Mouse (Mus musculus) forebrain, embryonic 13.5 days (tissue): ENCODE measurements around the gene Acox1. TPM values are rescaled to one million over a fixed set of nuclear protein-coding genes. Genes with fewer than 3 reads are reported as not detected.

Experiments
- ATAC-seq: fragments of 200-750 bp; cut with Nextera tagmentation; 2 replicates; pipeline ENCODE4 v1.8.0; 2017
- H3K27ac ChIP-seq: fragments of 300-500 bp; sonication (generic); 2 replicates; pipeline ENCODE4 v1.5.1; 2015; ENCODE audit warnings: inconsistent platforms, mild to moderate bottlenecking, moderate library complexity
- H3K27me3 ChIP-seq: fragments of 300-500 bp; sonication (generic); 2 replicates; pipeline ENCODE4 v1.6.1; 2015; ENCODE audit warnings: mild to moderate bottlenecking, inconsistent platforms
- H3K36me3 ChIP-seq: fragments of 300-500 bp; sonication (generic); 2 replicates; pipeline ENCODE4 v1.6.1; 2015; ENCODE audit warnings: mild to moderate bottlenecking, inconsistent platforms; ENCODE audit not compliant: poor library complexity, severe bottlenecking
- H3K4me1 ChIP-seq: fragments of 300-500 bp; sonication (generic); 2 replicates; pipeline ENCODE4 v1.6.1; 2015; ENCODE audit warnings: inconsistent platforms
- H3K4me2 ChIP-seq: fragments of 300-500 bp; sonication (generic); 2 replicates; pipeline ENCODE4 v1.6.1; 2015; ENCODE audit warnings: inconsistent platforms, mild to moderate bottlenecking, moderate library complexity
- H3K4me3 ChIP-seq: fragments of 300-500 bp; sonication (generic); 2 replicates; pipeline ENCODE4 v1.5.1; 2015; ENCODE audit warnings: mild to moderate bottlenecking, inconsistent platforms
- H3K9ac ChIP-seq: fragments of 300-500 bp; sonication (generic); 2 replicates; pipeline ENCODE4 v1.6.1; 2015; ENCODE audit warnings: mild to moderate bottlenecking, inconsistent platforms
- H3K9me3 ChIP-seq: fragments of 300-500 bp; sonication (generic); replicated peaks from 2 replicates; pipeline ENCODE4 v1.6.1; 2016; ENCODE audit warnings: inconsistent platforms
- WGBS: fragments of 180-500 bp; shearing (Covaris S2); methylation state at CpG from one replicate; pipeline ENCODE4 v1.1.7; 2015; 5-methylcytosine and 5-hydroxymethylcytosine counted together
- polyA plus RNA-seq: library from polyadenylated mRNA; unstranded; fragments of >200 nt; fragmentation: Nextera tagmentation; extraction: Ambion mirVana; gene quantifications from 2 replicates; pipeline ENCODE4 v1.2.1, GENCODE M21; 2015

Gene Acox1
- 35.0 and 43.3 TPM in 2 replicates for polyA plus RNA-seq

DNA sequence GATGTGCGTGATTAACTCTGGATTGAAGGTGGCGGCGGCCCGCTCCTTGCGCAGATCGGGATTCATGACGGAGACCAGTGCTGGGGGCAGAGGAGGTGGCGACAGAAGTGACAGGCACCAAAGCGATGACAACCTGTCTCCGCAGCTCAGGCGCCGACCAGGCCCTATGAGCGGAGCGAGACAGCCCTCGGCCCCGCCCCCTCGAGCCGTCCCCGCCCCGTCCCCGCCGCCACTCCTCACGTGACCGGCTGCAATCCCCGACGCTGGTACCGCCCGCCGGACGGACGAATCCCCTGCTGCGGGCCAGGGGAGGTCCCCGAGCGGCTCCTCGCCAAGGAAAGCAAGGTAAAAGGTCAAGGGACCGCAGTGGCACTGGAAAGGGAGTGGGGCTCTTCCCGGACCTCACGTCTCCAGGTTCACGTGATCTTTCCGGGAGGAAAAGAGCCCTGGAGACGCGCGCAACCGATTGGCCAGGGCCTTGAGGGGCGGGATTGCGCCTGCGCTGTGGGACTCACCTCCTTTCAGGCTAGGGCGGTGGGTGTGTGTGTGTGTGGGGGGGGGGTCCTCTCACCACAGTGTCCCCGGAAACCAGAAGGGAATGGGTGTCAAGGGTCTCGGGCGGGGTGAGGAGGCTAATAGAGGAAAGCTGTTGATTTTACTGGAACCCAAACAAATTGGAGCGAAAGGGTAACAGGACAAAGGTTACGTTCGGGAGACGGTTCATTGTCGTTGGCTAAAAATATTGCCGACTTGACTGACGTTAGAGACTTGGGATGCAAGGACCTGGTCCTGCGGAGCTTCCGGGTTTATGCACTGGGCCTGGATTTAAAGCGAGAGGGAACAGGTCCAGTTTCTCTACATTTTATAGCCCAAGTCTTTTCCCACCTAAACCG, at the start of gene Acox1, which contains the start of gene Ten1:
TSS of gene Acox1 (minus strand) at position 407 of the 893 bp plus-strand sequence.
TSS of gene Ten1 (plus strand) at position 217 of the 893 bp plus-strand sequence.
- peak within 1 kb of the TSS; percentile 86 for H3K9ac ChIP-seq
- ATAC-seq: peak; percentile 99
- WGBS: under 1% methylated on average over 62 of the region's 62 CpGs
- peaks cover 20% of the 10 kb centered on the region; the same call in 1 of the 2 replicates for H3K36me3 ChIP-seq
- peak within 1 kb of the TSS; percentile 69 for H3K4me2 ChIP-seq
- peaks cover 19% of the 10 kb centered on the region for H3K4me1 ChIP-seq
- H3K27ac ChIP-seq: peak within 1 kb of the TSS; percentile 95
- H3K4me3 ChIP-seq: peak within 1 kb of the TSS; percentile 69
- no peaks in the 10 kb centered on the region; the same call in 1 of the 2 replicates for H3K9me3 ChIP-seq
- no peaks in the 10 kb centered on the region for H3K27me3 ChIP-seq

DNA sequence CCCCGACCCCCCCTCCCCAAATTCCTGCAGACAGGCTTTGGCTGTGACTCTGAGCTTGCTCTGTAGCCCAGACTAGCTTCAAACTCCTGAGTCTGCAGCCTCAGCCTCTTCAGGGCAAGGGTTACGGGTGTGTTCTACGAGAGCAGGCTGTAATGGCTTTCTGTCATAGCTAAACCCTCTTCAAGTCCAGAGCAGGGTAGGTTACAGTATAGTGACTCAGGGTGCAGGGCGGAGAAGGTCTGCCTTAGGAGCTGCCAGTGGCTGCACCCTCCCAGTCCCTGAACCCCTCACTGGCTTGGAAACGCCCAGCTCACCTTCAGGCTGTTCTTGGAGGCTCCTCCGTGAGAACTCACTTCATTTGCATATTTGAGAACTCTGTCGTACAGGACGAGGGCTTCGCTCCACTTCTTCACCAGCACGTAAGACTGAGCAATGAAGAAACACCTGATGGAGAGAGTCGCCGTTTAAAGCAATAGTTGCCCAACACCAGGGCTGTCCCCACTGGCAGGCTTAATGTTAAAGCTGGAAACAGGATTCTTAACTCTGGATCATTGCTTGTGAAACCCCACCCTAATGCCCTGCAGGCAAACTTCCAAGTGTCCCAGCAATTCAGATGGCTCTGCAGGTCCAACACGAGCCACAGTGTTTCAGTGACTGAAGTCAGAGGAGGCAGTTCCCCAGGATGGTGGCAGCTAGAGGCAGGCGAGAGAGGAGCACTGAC, 48.8 kb upstream of the Acox1 start:
- Histone ChIP-seq H3K9ac (no peak overlapping the region), H3K27me3 (no peaks in the 10 kb centered on the region), H3K36me3 (peaks cover 100% of the 10 kb centered on the region), H3K27ac (no peak overlapping the region), H3K4me1 (no peaks in the 10 kb centered on the region), H3K4me2 (no peak overlapping the region), H3K9me3 (no peaks in the 10 kb centered on the region), H3K4me3 (no peak overlapping the region)
- no peak for ATAC-seq
- WGBS: 88% methylated on average over 14 of the region's 14 CpGs

DNA sequence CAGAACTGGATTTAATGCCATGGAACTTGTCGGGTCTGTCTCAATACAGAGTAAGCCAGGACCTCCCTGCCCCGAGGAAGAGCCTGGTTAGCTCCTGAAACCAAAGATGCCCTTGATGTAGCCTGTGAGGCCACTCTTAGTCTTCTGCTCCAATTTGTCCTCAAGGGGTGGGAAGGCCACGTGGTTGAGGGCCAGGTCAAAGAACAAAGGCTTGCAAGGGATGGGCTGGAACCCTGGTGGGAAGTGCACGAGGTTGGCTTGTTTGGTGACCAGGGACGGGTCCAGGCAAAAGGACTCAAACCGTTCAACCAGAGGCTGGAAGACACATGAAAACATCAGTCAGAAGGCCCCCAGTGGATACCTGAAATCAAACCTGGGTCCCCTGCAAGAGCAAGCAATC, 46.8 kb upstream of the Acox1 start:
- H3K36me3 ChIP-seq: peaks cover 82% of the 10 kb centered on the region

DNA sequence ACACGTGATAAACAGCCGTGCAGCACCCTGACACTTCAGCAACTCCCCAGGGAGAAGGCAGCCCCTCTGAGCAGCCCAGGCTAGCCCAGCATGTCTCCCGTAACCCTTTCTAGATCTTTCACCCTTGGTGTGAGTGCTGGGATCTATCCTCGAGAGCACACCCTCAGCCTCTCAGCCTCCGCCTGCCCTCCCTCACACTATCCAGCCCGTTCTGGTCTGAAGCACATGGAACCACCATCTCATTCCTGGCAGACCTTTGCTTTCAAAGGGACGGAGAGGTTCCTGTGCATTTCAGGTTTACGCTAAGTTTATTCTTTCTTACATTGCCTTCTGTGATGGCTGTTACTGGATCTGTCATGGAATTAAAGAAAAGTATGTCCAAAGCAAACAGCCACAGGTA, 45.7 kb upstream of the Acox1 start:
- H3K27me3 ChIP-seq: 0 out of 2 replicates have a peak, but pooled peaks cover 3% of the 10 kb centered on the region
- H3K9ac ChIP-seq: no peak overlapping the region
- no peaks in the 10 kb centered on the region for H3K9me3 ChIP-seq
- no peak overlapping the region for H3K4me2 ChIP-seq
- WGBS: 89% methylated on average over 8 of the region's 8 CpGs
- peaks cover 72% of the 10 kb centered on the region for H3K36me3 ChIP-seq
- no peak overlapping the region for H3K27ac ChIP-seq
- ATAC-seq: no peak
- H3K4me1 ChIP-seq: no peaks in the 10 kb centered on the region
- H3K4me3 ChIP-seq: no peak overlapping the region

More for the DNA sequence above, 46.8 kb upstream of the Acox1 start:
- H3K4me1 ChIP-seq: no peaks in the 10 kb centered on the region
- H3K9ac ChIP-seq: no peak overlapping the region
- no peaks in the 10 kb centered on the region for H3K27me3 ChIP-seq
- no peak for ATAC-seq
- no peaks in the 10 kb centered on the region for H3K9me3 ChIP-seq
- no peak overlapping the region for H3K4me3 ChIP-seq
- H3K4me2 ChIP-seq: no peak overlapping the region
- no peak overlapping the region for H3K27ac ChIP-seq
- 80% methylated on average over 6 of the region's 6 CpGs for WGBS

DNA sequence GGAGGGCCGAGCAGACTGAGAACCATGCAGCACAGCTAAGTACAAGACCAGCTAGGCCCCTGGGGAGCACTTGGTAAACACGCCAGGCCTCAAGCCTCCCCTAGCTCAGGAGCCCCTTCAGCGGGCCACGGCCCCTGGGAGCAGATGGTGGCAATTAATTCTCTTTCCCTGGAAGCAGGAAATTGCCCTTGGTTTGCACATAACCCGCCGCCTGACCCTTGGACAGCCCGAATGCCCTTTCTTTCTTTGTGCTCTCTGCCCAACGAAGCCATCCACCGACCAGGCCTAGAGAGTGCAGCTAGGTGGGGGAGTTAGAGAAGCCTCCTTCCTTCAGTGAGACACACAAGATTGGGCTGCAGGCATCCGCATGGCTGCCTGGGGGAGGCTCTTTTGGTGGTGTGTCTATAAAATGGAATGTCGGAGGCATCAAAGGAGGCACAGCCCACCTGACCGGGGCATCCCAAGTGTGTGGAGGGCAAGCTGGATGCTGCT, 42.9 kb upstream of the Acox1 start:
- H3K4me2 ChIP-seq: no peak overlapping the region
- ATAC-seq: no peak
- H3K9ac ChIP-seq: no peak overlapping the region
- peaks cover 27% of the 10 kb centered on the region for H3K27me3 ChIP-seq
- 0 out of 2 replicates have a peak, but pooled peaks cover 3% of the 10 kb centered on the region for H3K4me1 ChIP-seq
- H3K27ac ChIP-seq: no peak overlapping the region
- WGBS: 67% methylated on average over 12 of the region's 12 CpGs
- H3K9me3 ChIP-seq: no peaks in the 10 kb centered on the region
- H3K4me3 ChIP-seq: no peak overlapping the region
- H3K36me3 ChIP-seq: peaks cover 44% of the 10 kb centered on the region

DNA sequence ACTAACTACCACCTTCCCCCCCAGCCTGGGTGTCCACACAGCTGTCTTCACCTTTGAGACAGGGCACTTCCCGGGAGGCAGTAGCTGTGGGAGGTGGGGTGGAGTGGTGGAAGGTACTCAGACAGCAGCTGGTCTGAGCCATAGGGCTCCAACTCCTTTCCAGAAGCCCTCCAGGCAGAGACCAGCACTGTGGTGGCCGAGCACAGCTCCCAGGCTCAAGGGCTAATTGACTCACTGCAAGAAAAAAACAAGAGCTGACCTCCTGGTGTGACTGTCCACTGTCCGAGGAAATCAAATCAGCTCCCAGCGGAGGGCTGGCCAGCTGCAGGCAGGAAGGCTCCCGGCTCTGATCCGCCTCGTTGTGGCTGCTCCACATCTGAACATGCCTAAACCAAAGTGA, 41.0 kb upstream of the Acox1 start:
- H3K4me1 ChIP-seq: 0 out of 2 replicates have a peak, but pooled peaks cover 3% of the 10 kb centered on the region
- no peaks in the 10 kb centered on the region for H3K9me3 ChIP-seq
- H3K27me3 ChIP-seq: peaks cover 28% of the 10 kb centered on the region
- no peak overlapping the region for H3K27ac ChIP-seq
- no peak for ATAC-seq
- no peak overlapping the region for H3K9ac ChIP-seq
- 6% methylated on average over 7 of the region's 7 CpGs for WGBS
- no peak overlapping the region for H3K4me3 ChIP-seq
- H3K36me3 ChIP-seq: peaks cover 24% of the 10 kb centered on the region
- no peak overlapping the region for H3K4me2 ChIP-seq

DNA sequence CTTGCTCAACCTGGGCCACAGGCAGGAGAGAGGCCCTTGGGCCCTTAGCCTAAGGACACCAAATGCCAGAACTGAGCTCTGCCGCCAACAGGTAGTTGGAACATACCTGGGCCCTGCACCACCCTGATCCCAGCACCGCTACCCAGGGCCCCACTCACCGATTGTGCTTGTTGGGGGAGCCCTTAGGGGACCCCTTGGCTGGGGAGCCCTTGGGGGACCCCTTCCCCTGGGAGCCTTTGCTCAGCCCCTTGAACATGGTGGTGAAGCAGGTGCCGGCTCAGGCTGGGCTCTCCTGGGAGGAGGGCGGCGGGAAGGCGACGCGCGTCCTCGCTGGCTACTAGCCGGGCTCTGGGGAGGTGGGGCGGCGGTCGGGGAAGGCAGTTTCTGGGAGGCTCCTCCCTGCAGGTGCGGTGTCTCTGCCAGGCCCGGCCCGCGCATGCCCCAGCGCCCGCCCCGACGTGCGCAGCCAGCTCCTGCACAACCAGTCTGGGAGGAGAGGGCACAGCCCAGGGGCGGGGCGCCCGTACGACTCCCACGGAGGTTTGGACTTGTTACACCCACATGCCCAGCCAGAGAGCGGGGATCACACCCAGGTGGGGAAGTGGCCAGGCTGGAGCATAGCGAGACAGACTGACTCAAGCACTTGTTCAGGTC, 39.0 kb upstream of the Acox1 start, which contains the start of gene Evpl:
TSS of gene Evpl (minus strand) at position 336 of the 654 bp plus-strand sequence.
- H3K9me3 ChIP-seq: no peaks in the 10 kb centered on the region
- peak within 1 kb of the TSS; percentile 7; the same call in 1 of the 2 replicates for H3K4me2 ChIP-seq
- no peak for ATAC-seq
- H3K4me3 ChIP-seq: peak within 1 kb of the TSS; percentile 4; the same call in 1 of the 2 replicates
- WGBS: 11% methylated on average over 31 of the region's 31 CpGs
- H3K27me3 ChIP-seq: peaks cover 43% of the 10 kb centered on the region
- H3K27ac ChIP-seq: no peak within 1 kb of the TSS
- H3K36me3 ChIP-seq: peaks cover 5% of the 10 kb centered on the region
- H3K9ac ChIP-seq: no peak within 1 kb of the TSS
- 0 out of 2 replicates have a peak, but pooled peaks cover 3% of the 10 kb centered on the region for H3K4me1 ChIP-seq

DNA sequence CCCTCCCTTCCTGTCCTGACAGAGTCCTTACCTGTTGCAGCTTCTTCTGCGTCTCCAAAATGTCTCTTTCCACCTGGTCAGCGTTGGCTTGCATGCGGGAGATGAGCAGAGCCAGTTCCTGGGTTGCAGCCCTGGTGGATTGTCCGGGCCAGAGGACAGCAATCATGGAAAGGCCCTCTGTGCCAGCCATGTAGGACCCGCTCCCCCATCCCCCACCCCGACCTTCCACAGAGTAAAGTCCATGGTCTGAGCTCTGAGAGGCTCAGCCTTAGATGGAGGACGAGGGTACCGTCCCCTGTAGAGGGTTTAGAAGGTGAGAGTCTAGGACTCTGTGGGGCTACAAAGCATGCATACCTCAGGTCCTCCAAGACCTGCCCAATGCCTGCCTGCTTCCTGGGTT, 36.1 kb upstream of the Acox1 start:
- 85% methylated on average over 8 of the region's 8 CpGs for WGBS
- Histone ChIP-seq H3K36me3 (no peaks in the 10 kb centered on the region), H3K4me3 (no peak overlapping the region), H3K27me3 (peaks cover 47% of the 10 kb centered on the region), H3K4me2 (no peak overlapping the region), H3K9ac (no peak overlapping the region), H3K27ac (no peak overlapping the region), H3K9me3 (no peaks in the 10 kb centered on the region), H3K4me1 (0 out of 2 replicates have a peak, but pooled peaks cover 7% of the 10 kb centered on the region)
- ATAC-seq: no peak

DNA sequence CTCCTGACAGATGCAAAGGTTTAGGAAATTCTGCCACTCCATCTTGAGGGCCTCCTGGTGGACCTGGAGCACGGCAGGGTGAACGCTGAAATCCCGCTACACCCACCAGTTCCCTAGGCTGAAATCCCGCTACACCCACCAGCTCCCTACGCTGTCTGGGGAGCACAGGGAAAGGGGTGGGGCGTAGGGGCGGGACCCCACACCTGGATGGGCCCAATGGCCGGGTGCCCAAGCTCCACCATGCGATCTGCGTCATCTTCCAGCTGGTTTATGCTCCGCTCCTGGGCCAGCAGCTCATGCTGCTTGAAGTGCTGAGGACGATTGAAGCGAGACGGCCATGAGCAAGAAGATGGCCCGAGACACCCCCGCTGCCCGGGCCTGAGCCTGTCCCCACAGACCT, 33.6 kb upstream of the Acox1 start:
- Histone ChIP-seq H3K36me3 (no peaks in the 10 kb centered on the region), H3K9ac (0 out of 2 replicates have a peak overlapping the region, but pooled peaks have one; percentile 4), H3K4me1 (0 out of 2 replicates have a peak, but pooled peaks cover 3% of the 10 kb centered on the region), H3K9me3 (no peaks in the 10 kb centered on the region), H3K27ac (no peak overlapping the region), H3K4me2 (peak overlapping the region; percentile 7; the same call in 1 of the 2 replicates), H3K4me3 (no peak overlapping the region), H3K27me3 (peaks cover 26% of the 10 kb centered on the region)
- 19% methylated on average over 16 of the region's 17 CpGs for WGBS
- ATAC-seq: no peak

DNA sequence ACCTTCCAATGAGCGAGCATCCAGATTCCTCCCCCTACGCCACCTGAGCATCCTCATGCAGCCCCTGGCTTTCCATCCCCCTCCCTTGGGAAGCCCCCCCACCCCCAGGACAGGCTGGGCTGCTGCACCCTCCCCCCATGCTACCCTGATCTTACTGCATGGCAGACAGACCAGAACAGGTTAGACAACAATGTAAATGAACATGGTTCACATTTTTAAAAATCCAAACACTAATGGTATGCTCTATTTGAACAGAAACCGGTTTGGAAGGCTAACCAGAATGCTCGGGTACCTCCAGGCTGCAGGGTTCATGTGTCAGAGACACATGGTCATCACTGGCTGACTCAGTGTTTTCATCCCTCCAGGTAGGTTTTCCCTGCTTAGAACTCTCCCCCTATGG, 29.9 kb upstream of the Acox1 start:
- Histone ChIP-seq H3K4me1 (0 out of 2 replicates have a peak, but pooled peaks cover 3% of the 10 kb centered on the region), H3K4me3 (no peak overlapping the region), H3K9me3 (no peaks in the 10 kb centered on the region), H3K9ac (no peak overlapping the region), H3K27me3 (peaks cover 30% of the 10 kb centered on the region), H3K27ac (no peak overlapping the region), H3K36me3 (no peaks in the 10 kb centered on the region), H3K4me2 (no peak overlapping the region)
- WGBS: 80% methylated on average over 4 of the region's 4 CpGs
- ATAC-seq: no peak

DNA sequence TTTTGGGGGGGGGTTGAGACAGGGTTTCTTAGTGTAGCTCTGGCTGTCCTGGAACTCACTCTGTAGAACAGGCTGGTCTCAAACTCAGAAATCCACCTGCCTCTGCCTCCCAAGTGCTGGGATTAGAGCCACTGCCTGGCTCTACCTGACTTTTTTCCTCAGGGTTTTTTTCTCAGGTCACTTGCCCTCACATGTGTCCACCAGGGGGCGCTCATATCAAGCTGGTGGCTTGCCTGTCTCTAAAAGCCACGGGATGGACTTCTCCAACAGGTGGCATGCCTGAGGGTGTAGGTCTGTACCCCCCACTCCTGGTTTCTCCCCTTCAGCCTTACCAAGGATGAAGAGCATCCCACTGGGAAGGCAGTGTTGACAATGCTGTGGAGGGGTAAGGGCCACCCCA, 27.6 kb upstream of the Acox1 start:
- peaks cover 41% of the 10 kb centered on the region for H3K27me3 ChIP-seq
- WGBS: 2% methylated on average over 2 of the region's 2 CpGs
- ATAC-seq: no peak

More for the DNA sequence above, 27.6 kb upstream of the Acox1 start:
- Histone ChIP-seq H3K27ac (no peak overlapping the region), H3K4me2 (no peak overlapping the region), H3K4me3 (no peak overlapping the region), H3K9ac (no peak overlapping the region), H3K9me3 (0 out of 2 replicates have a peak, but pooled peaks cover 3% of the 10 kb centered on the region), H3K36me3 (no peaks in the 10 kb centered on the region), H3K4me1 (peaks cover 12% of the 10 kb centered on the region; the same call in 1 of the 2 replicates)
